Mouse (Mus musculus): Measurements from ENCODE around the gene Pcdh15.

The Pcdh15 gene

DNA sequence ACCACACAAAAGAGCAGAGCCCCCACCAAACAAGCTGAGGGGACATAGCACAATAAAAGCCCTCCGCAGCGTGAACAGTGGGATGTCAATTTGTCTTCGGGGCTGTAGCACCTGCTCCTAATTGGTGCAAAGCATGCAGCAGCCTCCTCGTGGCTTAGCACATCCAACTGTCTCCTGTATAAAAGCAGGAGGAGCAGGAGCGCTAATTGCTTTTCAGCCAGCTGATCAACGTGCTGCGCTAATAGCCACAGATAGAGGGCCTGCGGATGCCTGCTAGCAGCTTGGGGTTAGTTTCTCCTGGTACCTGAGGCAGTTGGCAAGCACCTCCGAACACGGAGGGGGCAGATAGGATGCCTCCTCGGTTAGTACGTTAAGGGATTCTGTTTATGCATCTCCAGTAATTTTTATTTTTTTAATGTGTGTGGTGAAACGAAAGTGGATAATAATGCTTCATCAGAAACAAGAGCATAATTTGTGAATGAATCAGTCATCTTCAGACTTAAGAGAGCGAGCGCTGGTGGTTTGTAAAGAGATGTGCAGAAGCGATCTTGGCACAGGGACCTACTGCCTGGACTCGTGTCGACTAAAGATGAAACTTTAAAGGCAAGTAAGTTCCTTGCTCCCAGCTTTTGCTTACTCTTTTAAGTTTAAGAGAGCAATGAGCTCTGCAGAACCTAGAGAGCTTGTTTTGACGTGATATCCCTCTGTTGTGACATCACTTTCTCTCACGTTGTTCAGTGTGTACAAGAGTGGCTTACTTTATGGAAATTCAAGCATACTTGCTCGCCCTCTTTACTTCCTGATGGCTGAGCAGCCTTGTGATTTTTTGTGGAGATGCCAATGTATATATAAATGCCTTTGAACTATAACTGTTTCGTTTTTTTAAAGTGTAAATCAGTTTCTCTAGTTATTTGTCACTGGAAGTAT lies 722.8 kb downstream of the Pcdh15 start:
- no peak for DNase-seq (ENCODE audit: low spot score)

GRCm38 (mm10) chr10:73823214-73823613 lies 724.1 kb downstream of the Pcdh15 start:
- DNase-seq (ENCODE audit: low spot score), result no peak

DNA sequence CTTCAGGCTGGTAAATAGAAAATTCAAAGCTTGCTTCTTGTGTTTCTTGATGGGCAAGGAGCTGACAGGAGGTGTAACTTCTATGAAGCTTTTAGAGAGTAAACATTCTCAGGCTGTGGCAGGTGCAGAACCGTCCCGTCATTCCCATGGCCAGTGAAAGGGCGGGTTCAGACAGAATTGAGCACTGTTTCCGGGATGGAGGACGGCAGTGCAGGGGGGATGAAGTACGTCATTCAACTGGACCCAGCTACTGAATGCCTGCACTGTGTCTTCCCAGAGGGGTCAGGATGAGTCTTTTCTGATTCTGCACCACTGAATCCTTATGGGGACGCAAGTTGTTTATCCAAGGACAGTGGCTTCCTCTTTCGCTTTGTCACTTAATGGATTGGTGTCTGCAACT lies 727.2 kb downstream of the Pcdh15 start:
- no peak for DNase-seq (ENCODE audit: low spot score)

- no peak for DNase-seq (ENCODE audit: low spot score)
These were observed 729.6 kb downstream of the Pcdh15 start for GRCm38 (mm10) chr10:73828781-73829180.

GRCm38 (mm10) chr10:73844998-73845397 lies 745.9 kb downstream of the Pcdh15 start:
- DNase-seq (ENCODE audit: low spot score), result no peak

- DNase-seq (ENCODE audit: low spot score), result no peak
These were observed 763.0 kb downstream of the Pcdh15 start for GRCm38 (mm10) chr10:73862181-73862580.

DNA sequence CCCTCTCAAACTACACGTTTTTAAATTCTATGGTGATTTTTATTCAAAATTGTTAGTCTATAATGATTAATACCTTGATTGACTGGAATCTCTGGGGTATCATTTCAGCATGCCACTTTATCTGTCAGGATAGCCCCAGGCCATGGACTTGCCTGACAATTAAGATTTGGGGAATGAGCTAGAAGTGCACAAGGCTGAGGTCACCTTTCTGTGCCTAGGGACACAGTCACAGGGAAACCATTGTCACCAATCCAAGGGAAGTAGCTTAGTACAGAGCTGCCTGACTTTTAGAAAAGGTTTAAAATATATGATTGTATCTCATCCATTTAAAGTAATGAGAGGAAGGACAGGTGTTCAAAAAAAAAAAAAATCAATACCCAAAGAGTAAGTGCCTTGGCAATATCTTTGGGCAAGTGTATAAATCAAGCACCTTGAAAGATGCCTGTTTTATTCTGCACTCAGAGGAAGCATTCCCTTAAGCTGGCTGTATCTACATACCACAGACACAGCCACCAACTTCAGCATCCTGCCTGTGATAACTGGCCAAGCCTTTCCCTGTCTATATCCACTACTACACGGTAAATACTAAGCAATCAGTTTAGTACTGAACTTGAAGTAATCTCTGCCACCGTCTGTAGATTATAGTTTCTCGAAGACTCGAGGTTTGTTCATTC lies 779.0 kb downstream of the Pcdh15 start:
- no peak for DNase-seq (ENCODE audit: low spot score)

- DNase-seq (ENCODE audit: low spot score), result no peak
These were observed 779.6 kb downstream of the Pcdh15 start for GRCm38 (mm10) chr10:73878729-73879067.

DNA sequence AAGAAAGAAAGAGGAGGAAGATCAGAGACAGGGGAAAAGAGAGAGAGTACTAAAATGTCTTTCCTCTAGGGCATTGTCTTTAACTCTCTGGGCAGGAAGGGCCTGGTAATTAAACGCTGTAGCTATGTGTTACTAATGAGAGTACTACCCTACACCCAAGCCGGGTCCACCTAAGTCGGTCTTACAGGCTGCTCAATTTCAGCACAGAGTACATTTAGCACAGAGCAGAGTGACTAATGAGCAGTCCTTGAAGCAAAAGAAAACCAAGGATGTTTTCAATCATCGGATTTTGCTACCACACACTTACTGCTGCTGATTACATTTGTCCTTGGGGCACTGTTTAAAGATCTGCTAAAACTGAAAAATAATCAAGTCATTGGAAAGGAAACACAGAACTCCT lies 788.6 kb downstream of the Pcdh15 start:
- DNase-seq (ENCODE audit: low spot score), result no peak

- no peak for DNase-seq (ENCODE audit: low spot score)
These were observed 793.1 kb downstream of the Pcdh15 start for GRCm38 (mm10) chr10:73892251-73892650.

DNA sequence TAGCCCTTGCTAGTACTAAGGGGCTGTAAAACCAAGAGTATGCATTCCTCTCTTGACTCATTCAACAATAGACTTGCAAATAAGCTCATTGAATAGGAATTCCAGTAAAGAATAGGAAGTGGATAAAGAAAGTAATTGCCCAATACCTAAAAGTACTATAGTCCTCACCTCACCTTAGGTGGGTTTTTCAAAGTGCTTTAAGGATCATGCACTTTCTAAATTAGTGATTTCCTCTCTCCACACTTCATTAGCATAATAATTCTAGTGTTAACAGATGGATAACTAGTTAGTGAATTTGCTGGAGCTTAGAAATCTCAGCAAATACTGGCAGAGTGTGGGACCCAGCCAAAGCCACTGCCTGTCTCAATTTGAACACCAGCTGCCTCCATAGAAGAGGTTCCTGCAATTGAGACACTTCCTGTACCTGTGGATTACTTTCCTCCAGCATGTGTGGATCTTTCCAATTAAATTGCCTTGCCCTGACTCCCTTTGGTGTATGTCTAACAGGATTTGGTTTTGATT lies 797.0 kb downstream of the Pcdh15 start:
- DNase-seq (ENCODE audit: low spot score), result no peak

GRCm38 (mm10) chr10:73899165-73899564 lies 800.0 kb downstream of the Pcdh15 start:
- no peak for DNase-seq (ENCODE audit: low spot score)

DNA sequence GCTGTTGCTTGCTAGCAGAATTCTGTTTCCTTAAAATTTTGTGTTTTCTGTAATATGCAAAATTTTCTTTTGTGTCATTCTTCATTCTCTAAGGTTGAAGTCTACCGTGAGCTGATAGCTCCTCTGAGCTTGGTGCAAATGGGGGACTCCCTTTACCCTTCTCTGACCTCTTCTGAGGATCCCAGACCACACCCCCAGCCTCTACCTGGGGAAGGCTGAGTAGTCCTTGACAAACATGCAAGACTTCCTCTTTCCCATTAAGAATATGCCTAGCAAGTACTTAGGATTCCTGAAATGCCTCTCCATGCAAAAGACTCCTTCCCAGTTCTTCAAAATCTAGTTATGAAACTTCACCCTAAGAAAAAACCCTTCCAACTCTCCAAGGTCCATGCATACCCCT lies 808.5 kb downstream of the Pcdh15 start:
- no peak for DNase-seq (ENCODE audit: low spot score)

DNA sequence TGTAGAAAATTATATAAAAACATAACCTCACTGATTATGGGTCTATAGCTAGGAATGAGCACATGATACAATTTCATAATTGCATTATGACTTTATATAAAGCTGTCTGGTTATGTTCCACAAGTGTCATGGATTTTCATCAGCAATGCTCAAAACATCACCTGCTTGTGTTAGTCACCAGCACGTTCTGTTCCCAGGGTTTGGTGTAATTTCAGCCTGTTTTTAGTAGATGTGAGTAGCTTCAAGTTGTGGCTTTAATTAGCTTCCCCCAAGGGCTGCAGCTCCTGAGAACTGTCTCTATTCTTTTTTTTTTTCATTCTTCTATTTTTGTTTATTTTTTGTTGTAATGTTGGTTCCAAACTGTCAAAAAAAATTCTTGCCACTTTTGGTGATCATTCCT lies 809.4 kb downstream of the Pcdh15 start:
- no peak for DNase-seq (ENCODE audit: low spot score)

GRCm38 (mm10) chr10:73915170-73915569 lies 816.0 kb downstream of the Pcdh15 start:
- DNase-seq (ENCODE audit: low spot score), result no peak

GRCm38 (mm10) chr10:73921579-73921978 lies 822.4 kb downstream of the Pcdh15 start:
- DNase-seq (ENCODE audit: low spot score), result no peak

DNA sequence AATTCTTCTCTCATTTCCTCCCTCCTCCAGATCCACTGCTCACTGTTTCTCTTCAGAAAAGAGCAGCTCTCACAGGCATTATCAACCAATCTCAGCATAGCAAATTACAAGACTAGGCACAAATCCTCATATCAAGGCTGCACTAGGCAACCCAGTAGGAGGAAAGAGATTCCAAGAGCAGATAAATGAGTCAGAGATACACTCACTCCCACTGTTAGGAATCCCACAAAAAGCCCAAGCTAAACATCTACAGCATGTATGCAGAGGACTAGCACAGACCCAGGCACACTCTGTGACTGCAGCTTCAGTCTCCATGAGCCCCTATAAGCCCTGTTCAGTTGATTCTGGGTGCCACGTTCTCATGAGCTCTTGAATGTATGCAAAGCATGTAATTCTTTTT lies 829.5 kb downstream of the Pcdh15 start:
- no peak for DNase-seq (ENCODE audit: low spot score)

- DNase-seq (ENCODE audit: low spot score), result no peak
These were observed 830.6 kb downstream of the Pcdh15 start for GRCm38 (mm10) chr10:73929718-73930117.

- DNase-seq (ENCODE audit: low spot score), result no peak
These were observed 832.0 kb downstream of the Pcdh15 start for GRCm38 (mm10) chr10:73931185-73931584.

GRCm38 (mm10) chr10:73931996-73932679 lies 833.0 kb downstream of the Pcdh15 start:
- no peak for DNase-seq (ENCODE audit: low spot score)

- no peak for DNase-seq (ENCODE audit: low spot score)
These were observed 837.0 kb downstream of the Pcdh15 start for GRCm38 (mm10) chr10:73936121-73936520.

DNA sequence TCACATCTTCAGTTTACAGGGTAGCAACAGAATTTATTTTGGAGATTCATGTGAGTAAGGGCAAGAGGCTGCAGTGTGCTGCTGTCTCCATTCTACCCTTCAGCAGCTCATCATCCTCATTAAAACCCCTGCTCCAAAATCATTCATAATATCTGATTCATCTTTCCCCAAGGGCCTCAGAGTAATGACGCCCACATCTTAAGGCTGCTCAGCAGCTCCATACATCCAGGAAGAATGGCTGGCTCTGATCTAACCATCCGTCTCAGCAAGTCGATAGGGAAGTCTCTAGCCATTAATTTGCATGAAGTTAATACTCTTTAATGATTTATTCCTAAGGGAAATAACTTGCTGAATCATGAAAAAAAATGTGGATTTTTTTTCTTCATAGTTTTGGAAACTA lies 839.8 kb downstream of the Pcdh15 start:
- no peak for DNase-seq (ENCODE audit: low spot score)

GRCm38 (mm10) chr10:73947799-73948198 lies 848.7 kb downstream of the Pcdh15 start:
- DNase-seq (ENCODE audit: low spot score), result no peak
